Mouse (Mus musculus) heart, adult 18-20 months (tissue): Measurements from ENCODE around the gene Slc20a1. TPM values are rescaled to one million over a fixed set of nuclear protein-coding genes. Genes with fewer than 3 reads are reported as not detected.

Source experiments
- DNase-seq, 2 experiments: peaks; one replicate each; pipeline ENCODE4 v3.0.0; 2021 to 2022; ENCODE audit warnings: mixed read lengths in 1 of 2
- total RNA-seq, 2 experiments: library from RNA; stranded (reverse); gene quantifications; 2 replicates each; pipeline ENCODE4 v1.2.3; 2021

The Slc20a1 gene
- total RNA-seq, 2 experiments from 2014 or later, result 12.4 to 13.9 TPM

- no peak for DNase-seq
Observed at GRCm38 (mm10) chr2:129227011-129227529, 28.5 kb downstream of the Slc20a1 start.

- DNase-seq, result no peak
Observed at GRCm38 (mm10) chr2:129227709-129228108, 29.1 kb downstream of the Slc20a1 start.

GRCm38 (mm10) chr2:129228571-129228970 is 30.0 kb downstream of the Slc20a1 start:
- DNase-seq, result no peak

- no peak for DNase-seq
Observed at GRCm38 (mm10) chr2:129229316-129229715, 30.8 kb downstream of the Slc20a1 start.

- no peak for DNase-seq
Observed at GRCm38 (mm10) chr2:129232023-129232422, 33.5 kb downstream of the Slc20a1 start.

GRCm38 (mm10) chr2:129232484-129232883 is 33.9 kb downstream of the Slc20a1 start:
- DNase-seq, result no peak

- no peak for DNase-seq
Observed at GRCm38 (mm10) chr2:129233218-129233617, 34.7 kb downstream of the Slc20a1 start.

GRCm38 (mm10) chr2:129233803-129234477 is 35.4 kb downstream of the Slc20a1 start:
- no peak for DNase-seq

- no peak for DNase-seq
Observed at GRCm38 (mm10) chr2:129234731-129235130, 36.2 kb downstream of the Slc20a1 start.

GRCm38 (mm10) chr2:129236526-129236925 is 38.0 kb downstream of the Slc20a1 start:
- DNase-seq, result no peak

GRCm38 (mm10) chr2:129240726-129241432 is 42.3 kb downstream of the Slc20a1 start:
- no peak for DNase-seq

- DNase-seq, result no peak
Observed at GRCm38 (mm10) chr2:129241845-129242833, 43.6 kb downstream of the Slc20a1 start.

- no peak for DNase-seq
Observed at GRCm38 (mm10) chr2:129243005-129243404, 44.4 kb downstream of the Slc20a1 start.

GRCm38 (mm10) chr2:129243786-129244185 is 45.2 kb downstream of the Slc20a1 start:
- DNase-seq, result peak in 1 of 2 experiments; percentile 21

GRCm38 (mm10) chr2:129244446-129245120 is 46.0 kb downstream of the Slc20a1 start:
- DNase-seq, result peak in 1 of 2 experiments; percentile 51

GRCm38 (mm10) chr2:129245618-129246017 is 47.1 kb downstream of the Slc20a1 start:
- DNase-seq, result no peak

GRCm38 (mm10) chr2:129246436-129246835 is 47.9 kb downstream of the Slc20a1 start:
- DNase-seq, result no peak

- DNase-seq, result no peak
Observed at GRCm38 (mm10) chr2:129246924-129247323, 48.4 kb downstream of the Slc20a1 start.

GRCm38 (mm10) chr2:129247707-129248121 is 49.1 kb downstream of the Slc20a1 start:
- DNase-seq, result no peak

- DNase-seq, result no peak
Observed at GRCm38 (mm10) chr2:129249321-129249720, 50.8 kb downstream of the Slc20a1 start.

- DNase-seq, result no peak
Observed at GRCm38 (mm10) chr2:129252836-129253630, 54.5 kb downstream of the Slc20a1 start.
